Mouse (Mus musculus) forelimb bud, embryonic 11.5 days (tissue): ENCODE data around the gene Kcnh5.

ENCODE experiments used
- DNase-seq: peaks from one replicate; pipeline ENCODE4 v3.0.0-alpha.2; 2012; ENCODE audit warnings: low read depth, low spot score

The Kcnh5 gene

GRCm38 (mm10) chr12:75176691-75177645, at the start of gene Kcnh5:
TSS of gene Kcnh5 (minus strand) at chr12:75177332.
- peak; percentile 58 for DNase-seq

GRCm38 (mm10) chr12:75223966-75224365, 46.8 kb upstream of the Kcnh5 start:
- DNase-seq: no peak

- no peak for DNase-seq
Measured at GRCm38 (mm10) chr12:75189413-75189812, 12.3 kb upstream of the Kcnh5 start.

GRCm38 (mm10) chr12:75182646-75183045, 5.5 kb upstream of the Kcnh5 start:
- DNase-seq: no peak

- peak; percentile 2 for DNase-seq
Measured at GRCm38 (mm10) chr12:75179491-75179890, 2.4 kb upstream of the Kcnh5 start.

- peak; percentile 4 for DNase-seq
Measured at GRCm38 (mm10) chr12:75177646-75178030, 506 bp upstream of the Kcnh5 start.

GRCm38 (mm10) chr12:75175931-75176565, 1.1 kb downstream of the Kcnh5 start:
- DNase-seq: peak; percentile 9

- peak; percentile 2 for DNase-seq
Measured at GRCm38 (mm10) chr12:75170970-75171369, 6.2 kb downstream of the Kcnh5 start.

GRCm38 (mm10) chr12:75153076-75153568, 24.0 kb downstream of the Kcnh5 start:
- DNase-seq: no peak

GRCm38 (mm10) chr12:75139792-75140191, 37.3 kb downstream of the Kcnh5 start:
- no peak for DNase-seq

GRCm38 (mm10) chr12:75091921-75092320, 85.2 kb downstream of the Kcnh5 start:
- DNase-seq: no peak

- DNase-seq: no peak
Measured at GRCm38 (mm10) chr12:75090957-75091356, 86.2 kb downstream of the Kcnh5 start.

GRCm38 (mm10) chr12:75077175-75077574, 100.0 kb downstream of the Kcnh5 start:
- DNase-seq: no peak

GRCm38 (mm10) chr12:75071043-75071442, 106.1 kb downstream of the Kcnh5 start:
- no peak for DNase-seq

GRCm38 (mm10) chr12:75062571-75062970, 114.6 kb downstream of the Kcnh5 start:
- DNase-seq: no peak

- DNase-seq: no peak
Measured at GRCm38 (mm10) chr12:75061731-75062130, 115.4 kb downstream of the Kcnh5 start.

- no peak for DNase-seq
Measured at GRCm38 (mm10) chr12:75053731-75054130, 123.4 kb downstream of the Kcnh5 start.

- no peak for DNase-seq
Measured at GRCm38 (mm10) chr12:75036694-75037093, 140.4 kb downstream of the Kcnh5 start.

GRCm38 (mm10) chr12:75031970-75032864, 144.9 kb downstream of the Kcnh5 start:
- no peak for DNase-seq

- DNase-seq: no peak
Measured at GRCm38 (mm10) chr12:74971187-74971586, 205.9 kb downstream of the Kcnh5 start.

GRCm38 (mm10) chr12:74969420-74969819, 207.7 kb downstream of the Kcnh5 start:
- no peak for DNase-seq

- no peak for DNase-seq
Measured at GRCm38 (mm10) chr12:74966266-74966665, 210.9 kb downstream of the Kcnh5 start.
